Mouse (Mus musculus): Measurements from ENCODE around the gene Fhad1.
"Not testable (repeated sequence)": the region's sequence is repeated elsewhere in the genome, so short reads cannot be mapped to it uniquely, and the experiment has no call there.

Gene Fhad1

GRCm38 (mm10) chr4:142039662-142040353, 24.9 kb upstream of the Fhad1 start:
- DNase-seq (ENCODE audit: low spot score): no peak

- DNase-seq (ENCODE audit: low spot score): no peak
These were observed 23.0 kb upstream of the Fhad1 start for GRCm38 (mm10) chr4:142037897-142038296.

- no peak for DNase-seq (ENCODE audit: low spot score)
These were observed 13.7 kb upstream of the Fhad1 start for GRCm38 (mm10) chr4:142028533-142028932.

- no peak for DNase-seq (ENCODE audit: low spot score)
These were observed 12.1 kb upstream of the Fhad1 start for GRCm38 (mm10) chr4:142026965-142027364.

- no peak for DNase-seq (ENCODE audit: low spot score)
These were observed 9.7 kb upstream of the Fhad1 start for GRCm38 (mm10) chr4:142024536-142024935.

- no peak for DNase-seq (ENCODE audit: low spot score)
These were observed 8.3 kb upstream of the Fhad1 start for GRCm38 (mm10) chr4:142023166-142023565.

- DNase-seq (ENCODE audit: low spot score): no peak
These were observed 2.8 kb upstream of the Fhad1 start for GRCm38 (mm10) chr4:142017686-142018085.

GRCm38 (mm10) chr4:142011236-142011635, 3.6 kb downstream of the Fhad1 start:
- no peak for DNase-seq (ENCODE audit: low spot score)

GRCm38 (mm10) chr4:142010441-142010840, 4.4 kb downstream of the Fhad1 start:
- DNase-seq (ENCODE audit: low spot score): no peak

GRCm38 (mm10) chr4:142008206-142008605, 6.7 kb downstream of the Fhad1 start:
- no peak for DNase-seq (ENCODE audit: low spot score)

- no peak for DNase-seq (ENCODE audit: low spot score)
These were observed 14.3 kb downstream of the Fhad1 start for GRCm38 (mm10) chr4:142000581-142000980.

- no peak for DNase-seq (ENCODE audit: low spot score)
These were observed 15.3 kb downstream of the Fhad1 start for GRCm38 (mm10) chr4:141999494-142000074.

GRCm38 (mm10) chr4:141998282-141998821, 16.5 kb downstream of the Fhad1 start:
- DNase-seq (ENCODE audit: low spot score): no peak

- no peak for DNase-seq (ENCODE audit: low spot score)
These were observed 18.0 kb downstream of the Fhad1 start for GRCm38 (mm10) chr4:141996880-141997279.

- DNase-seq (ENCODE audit: low spot score): no peak
These were observed 18.8 kb downstream of the Fhad1 start for GRCm38 (mm10) chr4:141996086-141996485.

- DNase-seq (ENCODE audit: low spot score): not testable (repeated sequence)
These were observed 20.8 kb downstream of the Fhad1 start for GRCm38 (mm10) chr4:141994062-141994471.

- DNase-seq (ENCODE audit: low spot score): no peak
These were observed 21.4 kb downstream of the Fhad1 start for GRCm38 (mm10) chr4:141993347-141994061.

GRCm38 (mm10) chr4:141992530-141993204, 22.2 kb downstream of the Fhad1 start:
- DNase-seq (ENCODE audit: low spot score): no peak

GRCm38 (mm10) chr4:141988178-141988577, 26.7 kb downstream of the Fhad1 start:
- no peak for DNase-seq (ENCODE audit: low spot score)

- DNase-seq (ENCODE audit: low spot score): no peak
These were observed 31.2 kb downstream of the Fhad1 start for GRCm38 (mm10) chr4:141983689-141984088.

GRCm38 (mm10) chr4:141981475-141981874, 33.4 kb downstream of the Fhad1 start:
- no peak for DNase-seq (ENCODE audit: low spot score)

- DNase-seq (ENCODE audit: low spot score): no peak
These were observed 36.3 kb downstream of the Fhad1 start for GRCm38 (mm10) chr4:141978582-141978981.

Measured in adipocyte (in vitro differentiated cells).